8 mouse cellular contexts compared by ENCODE assay signal in the genomic region with DNA sequence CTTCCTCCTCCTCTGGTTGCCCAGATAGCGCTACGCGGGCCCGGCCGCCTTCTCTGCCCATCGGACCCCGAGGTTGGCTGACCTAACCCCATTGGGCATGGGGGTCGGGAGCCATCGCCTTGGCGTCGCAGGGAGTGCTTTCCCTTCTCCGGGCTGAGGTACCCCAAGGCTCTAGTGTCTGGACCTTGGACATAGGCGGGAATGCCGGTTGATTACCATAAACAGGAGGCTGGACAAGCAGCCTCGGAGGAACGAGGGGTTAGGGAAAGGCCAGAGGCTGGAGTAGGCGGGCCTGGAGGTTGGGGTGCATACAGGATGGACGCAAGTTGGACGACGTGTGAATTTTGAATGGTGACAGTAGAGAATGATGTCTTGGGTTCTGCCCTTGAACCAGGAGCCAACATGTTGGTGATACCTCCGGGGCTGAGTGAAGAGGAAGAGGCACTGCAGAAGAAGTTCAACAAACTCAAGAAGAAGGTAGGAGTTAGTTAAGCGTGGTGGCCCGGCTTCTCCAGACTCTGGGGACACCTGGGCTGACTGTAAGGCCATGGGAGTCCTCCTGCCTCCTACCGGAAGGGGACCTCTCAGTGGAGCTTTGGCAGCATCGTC. TPM values are rescaled to one million over a fixed set of nuclear protein-coding genes. Genes with fewer than 3 reads are reported as not detected.
DNase-seq lines count a peak whose midpoint lies in the region; ATAC-seq and TF ChIP-seq lines count a peak whose summit lies in the region.

No protein-coding gene starts in this region.

- H3K4me1 ChIP-seq in intestine, embryonic 15.5 days (replicated peaks) = peaks cover 17% of the 10 kb centered on the region
- H3K4me1 ChIP-seq in neural tube, embryonic 12.5 days = peaks cover 18% of the 10 kb centered on the region

- no peak for DNase-seq in layer of hippocampus, adult 2 months (ENCODE audit: low spot score in 2 of 2)
- no peak for DNase-seq in layer of hippocampus, adult 9-11 months
- DNase-seq in c-Kit-positive CD71-positive TER-119-negative erythroid progenitor cells, embryonic 14.5 days (ENCODE audit: low read depth) = peak; percentile 15
- DNase-seq in embryo, embryonic 9.5 days (ENCODE audit: extremely low spot score) = no peak
- no peak for DNase-seq in urinary bladder, postnatal 14 days (ENCODE audit: low spot score)
- no peak for DNase-seq in adrenal gland, adult 2 months

- H3K27me3 ChIP-seq in intestine, embryonic 15.5 days (replicated peaks) = no peaks in the 10 kb centered on the region
- H3K27me3 ChIP-seq in neural tube, embryonic 12.5 days (replicated peaks) = no peaks in the 10 kb centered on the region

- H3K9ac ChIP-seq in intestine, embryonic 15.5 days = peak overlapping the region; percentile 73
- H3K9ac ChIP-seq in neural tube, embryonic 12.5 days = peak overlapping the region; percentile 71

- H3K4me3 ChIP-seq in layer of hippocampus, adult 2 months = peak overlapping the region; percentile 99
- H3K4me3 ChIP-seq in intestine, embryonic 15.5 days (replicated peaks) = peak overlapping the region; percentile 72
- H3K4me3 ChIP-seq in neural tube, embryonic 12.5 days = peak overlapping the region; percentile 78

- H3K27ac ChIP-seq in layer of hippocampus, adult 2 months = peak overlapping the region; percentile 89
- peak overlapping the region; percentile 73; the same call in 1 of the 2 replicates for H3K27ac ChIP-seq in intestine, embryonic 15.5 days
- H3K27ac ChIP-seq in neural tube, embryonic 12.5 days = no peak overlapping the region

- ATAC-seq in intestine, embryonic 15.5 days = peak; percentile 78
- peak; percentile 66 for ATAC-seq in neural tube, embryonic 12.5 days (ENCODE audit: low FRiP score, low read depth)

- TF ChIP-seq CTCF in layer of hippocampus, adult 2 months (conservative IDR thresholded peaks at IDR 0.05) = no peak; the same call in 1 of the 2 replicates

- no peaks in the 10 kb centered on the region for H3K9me3 ChIP-seq in intestine, embryonic 15.5 days
- no peaks in the 10 kb centered on the region for H3K9me3 ChIP-seq in neural tube, embryonic 12.5 days

- WGBS in intestine, embryonic 15.5 days = 1% methylated on average over 25 of the region's 25 CpGs
- 2% methylated on average over 25 of the region's 25 CpGs for WGBS in neural tube, embryonic 12.5 days

- peak overlapping the region; percentile 76 for H3K4me2 ChIP-seq in intestine, embryonic 15.5 days (replicated peaks)
- peak overlapping the region; percentile 94 for H3K4me2 ChIP-seq in neural tube, embryonic 12.5 days (replicated peaks)

- peaks cover 42% of the 10 kb centered on the region for H3K36me3 ChIP-seq in intestine, embryonic 15.5 days
- peaks cover 58% of the 10 kb centered on the region for H3K36me3 ChIP-seq in neural tube, embryonic 12.5 days

RNA-seq across cellular contexts. Expression of a gene that starts 0.4 kb away (rescaled TPM):
- total RNA-seq in layer of hippocampus, adult 2 months (2021) = 10 to 100 TPM; 34.9 to 38.1 TPM
- 98.4 and 106 TPM in 2 replicates for polyA plus RNA-seq in intestine, embryonic 15.5 days (2015; fragmentation: Nextera tagmentation; extraction: Ambion mirVana)
- 95.9 and 98.6 TPM in 2 replicates for polyA plus RNA-seq in neural tube, embryonic 12.5 days (2016; fragmentation: Nextera tagmentation; extraction: Ambion mirVana)
- 10 to 100 TPM; 55.5 to 67.6 TPM for total RNA-seq in adrenal gland, adult 2 months (2021)
- polyA plus RNA-seq in adrenal gland, adult 2 months (2012; rRNA removed) = 22.8 and 31.5 TPM in 2 replicates

RNA-seq across cellular contexts. Expression of a gene that starts 0.6 kb away (rescaled TPM):
- 10 to 100 TPM; 75.1 to 78.3 TPM for total RNA-seq in layer of hippocampus, adult 2 months (2021)
- 39.9 and 42.5 TPM in 2 replicates for polyA plus RNA-seq in intestine, embryonic 15.5 days (2015; fragmentation: Nextera tagmentation; extraction: Ambion mirVana)
- 61.2 and 64.7 TPM in 2 replicates for polyA plus RNA-seq in neural tube, embryonic 12.5 days (2016; fragmentation: Nextera tagmentation; extraction: Ambion mirVana)
- 10 to 100 TPM; 62.1 to 65.8 TPM for total RNA-seq in adrenal gland, adult 2 months (2021)
- 105 and 112 TPM in 2 replicates for polyA plus RNA-seq in adrenal gland, adult 2 months (2012; rRNA removed)

RNA-seq across cellular contexts. Expression of a gene that starts 11.7 kb away (rescaled TPM):
- not detected for total RNA-seq in layer of hippocampus, adult 2 months (2021)
- 52.1 and 63.5 TPM in 2 replicates for polyA plus RNA-seq in intestine, embryonic 15.5 days (2015; fragmentation: Nextera tagmentation; extraction: Ambion mirVana)
- 2.0 and 3.0 TPM in 2 replicates for polyA plus RNA-seq in neural tube, embryonic 12.5 days (2016; fragmentation: Nextera tagmentation; extraction: Ambion mirVana)
- 10 to 100 TPM; 18.4 to 29.0 TPM for total RNA-seq in adrenal gland, adult 2 months (2021)
- 4.6 and 7.9 TPM in 2 replicates for polyA plus RNA-seq in adrenal gland, adult 2 months (2012; rRNA removed)

RNA-seq across cellular contexts. Expression of a gene that starts 13.8 kb away (rescaled TPM):
- 10 to 100 TPM; 39.7 to 42.3 TPM for total RNA-seq in layer of hippocampus, adult 2 months (2021)
- polyA plus RNA-seq in intestine, embryonic 15.5 days (2015; fragmentation: Nextera tagmentation; extraction: Ambion mirVana) = 51.8 and 58.6 TPM in 2 replicates
- 64.1 and 66.2 TPM in 2 replicates for polyA plus RNA-seq in neural tube, embryonic 12.5 days (2016; fragmentation: Nextera tagmentation; extraction: Ambion mirVana)
- 100 to 1,000 TPM in 1 of 2 experiments, 10 to 100 TPM in 1; 47.0 to 126 TPM for total RNA-seq in adrenal gland, adult 2 months (2021)
- 82.7 and 107 TPM in 2 replicates for polyA plus RNA-seq in adrenal gland, adult 2 months (2012; rRNA removed)

RNA-seq across cellular contexts. Expression of a gene that starts 13.9 kb away (rescaled TPM):
- 10 to 100 TPM; 55.5 to 61.3 TPM for total RNA-seq in layer of hippocampus, adult 2 months (2021)
- polyA plus RNA-seq in intestine, embryonic 15.5 days (2015; fragmentation: Nextera tagmentation; extraction: Ambion mirVana) = 25.1 and 30.3 TPM in 2 replicates
- polyA plus RNA-seq in neural tube, embryonic 12.5 days (2016; fragmentation: Nextera tagmentation; extraction: Ambion mirVana) = 30.8 and 30.9 TPM in 2 replicates
- total RNA-seq in adrenal gland, adult 2 months (2021) = 10 to 100 TPM; 38.5 to 55.1 TPM
- 139 and 176 TPM in 2 replicates for polyA plus RNA-seq in adrenal gland, adult 2 months (2012; rRNA removed)
